Mouse (Mus musculus) splenic B cell, adult 2 months (primary cell): ENCODE results near the gene Man1a2.

Experiments
- DNase-seq: peaks from one replicate; pipeline ENCODE4 v3.0.0-alpha.2; 2011; ENCODE audit warnings: low read depth, low spot score
- H3K27me3 ChIP-seq: 2 replicates; pipeline ENCODE4 v1.6.1; 2012; ENCODE audit warnings: mild to moderate bottlenecking, low read length, moderate library complexity, mixed read lengths; ENCODE audit not compliant: control insufficient read depth, poor library complexity, insufficient read depth, severe bottlenecking
- H3K36me3 ChIP-seq: 2 replicates; pipeline ENCODE4 v1.6.1; 2012; ENCODE audit warnings: mild to moderate bottlenecking, low read length, moderate library complexity, mixed read lengths; ENCODE audit not compliant: control insufficient read depth, poor library complexity, insufficient read depth, severe bottlenecking

The Man1a2 gene

DNA sequence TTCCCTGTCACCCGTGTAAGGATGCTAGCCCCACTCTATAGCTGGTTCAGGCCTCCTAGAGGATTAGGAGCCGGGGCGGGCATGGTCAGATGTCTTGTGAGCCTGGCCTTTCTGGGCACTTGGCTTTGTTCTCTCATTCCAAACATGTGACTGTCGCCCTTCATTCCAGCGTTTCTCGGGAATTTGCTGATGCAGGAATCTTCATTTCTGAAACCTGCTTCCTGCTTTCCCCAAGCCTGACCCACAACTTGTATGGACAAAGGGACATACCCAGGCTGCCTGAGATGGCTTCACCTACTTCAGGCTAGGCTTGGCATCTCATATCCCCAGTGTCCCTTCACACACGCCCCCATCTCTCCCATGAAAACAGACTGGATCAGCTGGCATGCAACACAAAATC, 162.6 kb downstream of the Man1a2 start:
- no peak for DNase-seq
- Histone ChIP-seq H3K27me3 (no peaks in the 10 kb centered on the region), H3K36me3 (no peaks in the 10 kb centered on the region)

DNA sequence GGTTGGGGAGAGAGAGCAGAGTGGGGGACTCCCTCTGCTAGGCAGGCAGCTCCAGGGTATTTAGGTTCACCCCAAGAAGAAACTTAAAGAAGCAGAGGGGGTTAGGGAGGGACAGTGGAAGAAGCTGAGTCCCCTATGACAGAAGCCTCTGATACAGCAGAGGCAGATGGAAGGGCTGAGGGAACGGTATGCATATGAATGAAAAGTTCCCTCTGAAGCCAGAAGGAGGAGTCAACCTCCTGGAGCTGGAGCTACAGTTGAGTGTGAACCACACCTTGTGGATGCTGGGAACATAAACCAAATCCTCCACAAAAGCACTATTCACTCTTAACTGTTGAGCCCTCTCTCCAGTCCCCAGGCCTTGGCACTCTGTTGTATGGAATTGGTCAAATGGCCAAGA, 163.7 kb downstream of the Man1a2 start:
- no peak for DNase-seq
- no peaks in the 10 kb centered on the region for H3K36me3 ChIP-seq
- no peaks in the 10 kb centered on the region for H3K27me3 ChIP-seq

DNA sequence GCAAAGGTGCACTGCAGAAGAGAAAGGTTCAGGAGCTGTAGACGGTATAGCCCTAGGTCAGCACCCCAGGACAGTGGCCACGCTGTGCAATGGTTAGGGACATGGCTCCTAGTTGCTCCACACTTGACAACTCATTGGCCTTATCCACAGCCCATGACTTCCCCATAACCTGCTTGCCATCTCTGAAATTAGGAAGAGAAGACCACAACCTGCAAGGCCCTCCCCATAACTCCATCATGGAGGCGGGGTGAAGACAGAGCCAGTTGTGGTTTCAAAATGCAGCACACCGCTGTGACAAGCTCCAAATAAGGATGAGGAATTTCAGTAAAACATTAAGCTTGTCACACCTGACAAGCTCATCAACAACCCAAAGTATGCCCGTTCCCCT, 169.6 kb downstream of the Man1a2 start:
- no peaks in the 10 kb centered on the region for H3K36me3 ChIP-seq
- no peaks in the 10 kb centered on the region for H3K27me3 ChIP-seq
- DNase-seq: no peak

DNA sequence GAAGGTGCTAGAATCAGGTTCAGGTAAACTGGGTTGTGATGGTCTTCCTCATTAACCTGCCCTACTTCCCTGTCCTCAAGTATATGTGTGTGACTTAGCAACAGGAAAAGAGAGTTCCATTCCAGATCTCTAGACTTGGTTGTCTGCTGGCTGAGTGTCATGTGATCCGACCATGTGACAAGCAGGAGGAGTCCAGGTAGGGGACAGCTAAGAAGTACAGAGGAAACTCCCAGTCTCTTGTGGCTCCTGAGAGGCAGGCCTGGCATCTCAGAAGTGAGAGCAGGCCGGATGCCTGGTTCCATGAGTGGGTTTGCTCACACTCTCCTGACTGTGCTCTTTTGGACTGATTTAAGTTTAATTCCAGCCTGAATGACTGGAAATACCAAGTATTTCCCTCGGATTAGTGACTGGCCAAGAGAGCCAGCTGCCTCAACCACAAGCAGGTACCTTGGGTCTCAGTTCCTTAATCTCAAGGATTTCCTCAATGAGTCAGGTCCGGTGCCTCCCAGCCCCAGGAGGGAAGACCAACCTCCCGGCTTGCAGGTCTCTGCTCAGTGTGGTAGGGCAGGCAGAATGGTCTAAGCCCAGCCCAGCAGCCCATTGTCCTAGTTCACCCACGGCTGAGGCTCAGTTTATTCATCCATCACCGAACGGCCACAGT, 170.1 kb downstream of the Man1a2 start:
- H3K36me3 ChIP-seq: no peaks in the 10 kb centered on the region
- no peaks in the 10 kb centered on the region for H3K27me3 ChIP-seq
- DNase-seq: no peak
